Mouse (Mus musculus): ENCODE measurements at regions not wholly inside any gene's neighbourhood (a gene's known extent, or its start where the extent isn't known, plus 50 kb on each side); places are given as distances from the start of the nearest gene placed in this dataset.

DNA sequence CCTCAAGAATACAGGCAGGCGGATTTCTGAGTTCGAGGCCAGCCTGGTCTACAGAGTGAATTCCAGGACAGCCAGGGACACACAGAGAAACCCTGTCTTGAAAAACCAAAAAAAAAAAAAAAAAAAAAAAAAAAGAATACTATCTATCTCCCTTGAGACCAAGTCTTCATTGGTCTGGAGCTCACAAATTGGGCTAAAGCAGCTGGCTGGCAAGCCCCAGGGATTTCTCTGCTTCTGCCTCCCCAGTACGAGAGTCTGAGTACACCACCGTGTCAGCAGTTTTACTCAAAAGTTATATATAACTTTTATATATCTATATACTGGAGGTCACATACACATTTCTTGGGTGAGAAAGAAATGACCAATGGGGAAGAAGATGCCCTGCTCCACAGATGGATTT, 229.2 kb downstream of the Zfp36l1 start:
- H3K27ac ChIP-seq (ENCODE audit: insufficient read depth, low read depth, low read length, poor library complexity, severe bottlenecking): no peak overlapping the region
- DNase-seq (ENCODE audit: low read depth, low spot score): no peak
- TF ChIP-seq CHD2 (IDR thresholded peaks at IDR 0.05; ENCODE audit: low read depth, low read length): no peak
- TF ChIP-seq ZC3H11A (IDR thresholded peaks at IDR 0.05; ENCODE audit: borderline replicate concordance, low read depth, low read length): no peak
- TF ChIP-seq HCFC1 (IDR thresholded peaks at IDR 0.05; ENCODE audit: borderline replicate concordance, insufficient read depth, low read length): no peak
- TF ChIP-seq MAFK (IDR thresholded peaks at IDR 0.05; ENCODE audit: insufficient read depth, low read depth, low read length): no peak
- no peak for TF ChIP-seq ZNF384 (IDR thresholded peaks at IDR 0.05; ENCODE audit: low read depth, low read length)
- H3K9ac ChIP-seq (ENCODE audit: insufficient read depth, low read depth, low read length, poor library complexity, severe bottlenecking): no peak overlapping the region
- H3K4me3 ChIP-seq (ENCODE audit: insufficient read depth in 1 of 2, low read depth in 1 of 2, low read length in 2 of 2, poor library complexity in 1 of 2, severe bottlenecking in 1 of 2): no peak overlapping the region
- no peaks in the 10 kb centered on the region for H3K9me3 ChIP-seq (ENCODE audit: control insufficient read depth, insufficient read depth, low read depth, low read length)
- H3K36me3 ChIP-seq (ENCODE audit: control insufficient read depth, insufficient read depth, low read length, poor library complexity, severe bottlenecking): no peaks in the 10 kb centered on the region
- peaks cover 4 to 7% of the 10 kb centered on the region in 2 experiments; a peak in 3 of 4 replicates for H3K4me1 ChIP-seq (ENCODE audit: control insufficient read depth in 2 of 2, insufficient read depth in 2 of 2, low read length in 2 of 2, poor library complexity in 1 of 2)
- in situ Hi-C loops (cut with MboI; ENCODE audit: low sequenced_read_pairs in 2 of 2, unreplicated experiment in 2 of 2): no loop called here

DNA sequence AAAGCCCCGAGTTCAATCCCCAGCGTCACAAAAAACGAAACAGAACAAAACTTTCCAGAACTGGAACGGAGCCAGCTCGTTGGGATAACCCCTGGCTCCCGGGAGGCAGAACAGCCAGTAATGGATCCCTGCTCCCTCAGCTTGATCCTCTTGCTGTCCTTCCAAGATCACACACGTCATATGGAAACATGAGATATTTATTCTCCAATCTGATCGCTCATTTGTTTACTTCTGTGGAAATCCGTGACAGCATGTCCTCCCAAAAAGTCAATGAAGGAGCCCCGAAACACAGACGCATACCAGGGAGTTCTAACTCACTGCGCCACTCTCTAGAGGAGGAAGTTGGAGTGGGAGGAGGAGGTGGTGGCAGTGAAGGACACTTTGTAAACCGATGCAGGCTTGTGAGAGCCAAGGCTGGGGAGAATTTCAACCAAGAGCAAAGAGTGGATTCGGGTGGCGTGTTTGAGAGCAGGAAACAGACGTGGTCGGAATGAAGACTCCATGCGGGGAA, 232.0 kb downstream of the Zfp36l1 start:
- Histone ChIP-seq H3K36me3 (ENCODE audit: control insufficient read depth, insufficient read depth, low read length, poor library complexity, severe bottlenecking) (no peaks in the 10 kb centered on the region), H3K4me1 (ENCODE audit: control insufficient read depth in 2 of 2, insufficient read depth in 2 of 2, low read length in 2 of 2, poor library complexity in 1 of 2) (peaks cover 5 to 7% of the 10 kb centered on the region in 2 experiments; a peak in 3 of 4 replicates), H3K9ac (ENCODE audit: insufficient read depth, low read depth, low read length, poor library complexity, severe bottlenecking) (no peak overlapping the region), H3K4me3 (ENCODE audit: insufficient read depth in 1 of 2, low read depth in 1 of 2, low read length in 2 of 2, poor library complexity in 1 of 2, severe bottlenecking in 1 of 2) (no peak overlapping the region), H3K27ac (ENCODE audit: insufficient read depth, low read depth, low read length, poor library complexity, severe bottlenecking) (no peak overlapping the region), H3K9me3 (ENCODE audit: control insufficient read depth, insufficient read depth, low read depth, low read length) (no peaks in the 10 kb centered on the region)
- TF ChIP-seq ZNF384 (IDR thresholded peaks at IDR 0.05; ENCODE audit: low read depth, low read length) (no peak), HCFC1 (IDR thresholded peaks at IDR 0.05; ENCODE audit: borderline replicate concordance, insufficient read depth, low read length) (no peak), MAFK (IDR thresholded peaks at IDR 0.05; ENCODE audit: insufficient read depth, low read depth, low read length) (no peak), CHD2 (IDR thresholded peaks at IDR 0.05; ENCODE audit: low read depth, low read length) (no peak), ZC3H11A (IDR thresholded peaks at IDR 0.05; ENCODE audit: borderline replicate concordance, low read depth, low read length) (no peak)
- DNase-seq (ENCODE audit: low read depth, low spot score): no peak
- in situ Hi-C loops (cut with MboI; ENCODE audit: low sequenced_read_pairs in 2 of 2, unreplicated experiment in 2 of 2): no loop called here

DNA sequence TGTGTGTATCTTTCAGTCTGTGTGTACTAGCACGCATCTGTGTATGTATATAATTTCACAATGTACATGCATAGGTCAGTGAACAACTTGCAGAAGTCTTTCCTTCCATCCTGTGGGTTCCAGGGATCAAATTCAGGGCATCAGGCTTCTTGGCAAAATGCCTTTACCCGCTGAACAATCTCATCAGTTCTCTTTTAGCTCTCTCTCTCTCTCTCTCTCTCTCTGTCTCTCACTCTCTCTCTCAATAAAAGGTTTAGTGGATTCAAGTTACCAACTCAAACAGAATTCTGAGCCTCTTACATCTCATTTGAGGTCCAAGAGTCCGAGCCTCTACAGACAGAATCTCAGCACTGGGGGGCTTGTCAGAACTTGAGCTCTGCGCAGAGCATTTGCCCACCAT, 232.5 kb downstream of the Zfp36l1 start:
- Histone ChIP-seq H3K9ac (ENCODE audit: insufficient read depth, low read depth, low read length, poor library complexity, severe bottlenecking) (no peak overlapping the region), H3K36me3 (ENCODE audit: control insufficient read depth, insufficient read depth, low read length, poor library complexity, severe bottlenecking) (no peaks in the 10 kb centered on the region), H3K4me1 (ENCODE audit: control insufficient read depth in 2 of 2, insufficient read depth in 2 of 2, low read length in 2 of 2, poor library complexity in 1 of 2) (peaks cover 5 to 7% of the 10 kb centered on the region in 2 experiments; a peak in 3 of 4 replicates), H3K9me3 (ENCODE audit: control insufficient read depth, insufficient read depth, low read depth, low read length) (no peaks in the 10 kb centered on the region), H3K27ac (ENCODE audit: insufficient read depth, low read depth, low read length, poor library complexity, severe bottlenecking) (no peak overlapping the region), H3K4me3 (ENCODE audit: insufficient read depth in 1 of 2, low read depth in 1 of 2, low read length in 2 of 2, poor library complexity in 1 of 2, severe bottlenecking in 1 of 2) (no peak overlapping the region)
- TF ChIP-seq HCFC1 (IDR thresholded peaks at IDR 0.05; ENCODE audit: borderline replicate concordance, insufficient read depth, low read length) (no peak), ZC3H11A (IDR thresholded peaks at IDR 0.05; ENCODE audit: borderline replicate concordance, low read depth, low read length) (no peak), CHD2 (IDR thresholded peaks at IDR 0.05; ENCODE audit: low read depth, low read length) (no peak), ZNF384 (IDR thresholded peaks at IDR 0.05; ENCODE audit: low read depth, low read length) (no peak), MAFK (IDR thresholded peaks at IDR 0.05; ENCODE audit: insufficient read depth, low read depth, low read length) (no peak)
- in situ Hi-C loops (cut with MboI; ENCODE audit: low sequenced_read_pairs in 2 of 2, unreplicated experiment in 2 of 2): no loop called here
- DNase-seq (ENCODE audit: low read depth, low spot score): no peak

DNA sequence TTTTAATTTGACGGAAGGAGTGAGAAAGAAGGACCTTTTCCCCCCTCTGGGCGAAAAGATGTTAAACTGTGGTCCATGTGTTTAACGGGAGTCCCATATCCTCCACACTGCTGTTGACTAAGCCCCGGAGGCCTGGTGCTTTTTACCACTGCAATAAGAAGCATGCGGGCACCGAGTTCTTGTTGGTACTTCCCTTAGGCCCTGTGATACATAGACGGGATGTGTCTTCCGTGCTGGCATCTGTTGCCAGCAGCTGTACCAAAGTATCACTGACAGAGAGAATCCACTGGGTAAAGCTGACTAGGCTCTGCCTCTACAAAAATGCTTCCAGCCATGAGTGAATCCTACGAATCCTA, 232.9 kb downstream of the Zfp36l1 start:
- no peak overlapping the region for H3K27ac ChIP-seq (ENCODE audit: insufficient read depth, low read depth, low read length, poor library complexity, severe bottlenecking)
- DNase-seq (ENCODE audit: low read depth, low spot score): no peak
- H3K9ac ChIP-seq (ENCODE audit: insufficient read depth, low read depth, low read length, poor library complexity, severe bottlenecking): no peak overlapping the region
- TF ChIP-seq CHD2 (IDR thresholded peaks at IDR 0.05; ENCODE audit: low read depth, low read length) (no peak), ZC3H11A (IDR thresholded peaks at IDR 0.05; ENCODE audit: borderline replicate concordance, low read depth, low read length) (no peak), ZNF384 (IDR thresholded peaks at IDR 0.05; ENCODE audit: low read depth, low read length) (no peak), HCFC1 (IDR thresholded peaks at IDR 0.05; ENCODE audit: borderline replicate concordance, insufficient read depth, low read length) (no peak), MAFK (IDR thresholded peaks at IDR 0.05; ENCODE audit: insufficient read depth, low read depth, low read length) (no peak)
- H3K4me3 ChIP-seq (ENCODE audit: insufficient read depth in 1 of 2, low read depth in 1 of 2, low read length in 2 of 2, poor library complexity in 1 of 2, severe bottlenecking in 1 of 2): no peak overlapping the region
- H3K36me3 ChIP-seq (ENCODE audit: control insufficient read depth, insufficient read depth, low read length, poor library complexity, severe bottlenecking): no peaks in the 10 kb centered on the region
- H3K4me1 ChIP-seq (ENCODE audit: control insufficient read depth in 2 of 2, insufficient read depth in 2 of 2, low read length in 2 of 2, poor library complexity in 1 of 2): peaks cover 5 to 7% of the 10 kb centered on the region in 2 experiments; a peak in 3 of 4 replicates
- no peaks in the 10 kb centered on the region for H3K9me3 ChIP-seq (ENCODE audit: control insufficient read depth, insufficient read depth, low read depth, low read length)
- in situ Hi-C loops (cut with MboI; ENCODE audit: low sequenced_read_pairs in 2 of 2, unreplicated experiment in 2 of 2): no loop called here

All from ES-E14 (cell line).